Mouse (Mus musculus) bone marrow macrophage, adult 2 months (primary cell): ENCODE results near the gene Elmo1.

Experiments used
- CTCF ChIP-seq: IDR thresholded peaks from 2 replicates; pipeline ENCODE4 v1.5.1; 2012; ENCODE audit warnings: low read depth, mild to moderate bottlenecking, low read length, moderate library complexity
- POLR2A ChIP-seq: IDR thresholded peaks from 2 replicates; pipeline ENCODE4 v1.6.1; 2012; ENCODE audit warnings: mild to moderate bottlenecking, low read depth, low read length, borderline replicate concordance

DNA sequence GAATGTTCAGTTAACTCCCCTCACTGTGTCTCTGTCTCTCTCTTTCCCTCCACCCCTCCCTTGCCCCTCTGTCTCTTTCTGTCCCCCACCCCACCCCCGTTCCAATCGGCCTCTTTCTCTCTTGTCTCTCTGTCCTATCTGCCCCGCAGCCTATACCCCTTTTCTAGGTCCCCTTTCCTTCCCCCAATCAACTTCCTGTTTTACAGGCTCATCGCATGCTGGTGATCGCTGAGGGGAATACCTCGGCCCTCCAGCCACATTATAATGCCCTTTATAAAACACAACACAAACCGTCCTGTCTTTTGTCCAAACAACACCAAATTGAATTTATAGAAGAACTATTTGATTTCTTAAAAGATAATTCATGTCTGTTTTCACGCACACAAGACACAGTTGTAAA lies 40.7 kb upstream of the Elmo1 start:
- TF ChIP-seq POLR2A (no peak), CTCF (no peak)
